Mouse (Mus musculus): ENCODE data around the gene Uso1.
"Not testable (repeated sequence)": the region's sequence is repeated elsewhere in the genome, so short reads cannot be mapped to it uniquely, and the experiment has no call there.

Gene Uso1

GRCm38 (mm10) chr5:92127751-92128150 lies 10.0 kb upstream of the Uso1 start:
- no peak for DNase-seq

DNA sequence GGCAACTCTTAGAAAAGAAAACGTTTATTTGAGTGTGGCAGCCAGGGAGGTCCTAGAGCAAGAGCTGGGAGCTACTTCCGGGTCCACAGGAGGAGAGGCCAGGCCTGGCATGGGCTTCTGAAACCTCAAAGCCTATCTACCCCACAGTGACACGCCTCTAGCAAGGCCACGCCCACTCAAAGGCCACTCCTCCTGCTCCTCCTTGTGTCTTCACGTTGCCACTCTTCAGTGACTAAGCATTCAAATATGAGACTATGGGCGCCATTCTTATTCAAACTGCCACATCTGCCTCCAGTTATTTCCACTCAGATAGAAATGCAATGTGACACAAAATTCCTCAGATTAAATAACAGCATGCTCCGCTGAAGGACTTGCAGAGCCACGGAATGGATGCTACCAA lies 9.2 kb upstream of the Uso1 start:
- no peak for DNase-seq

DNA sequence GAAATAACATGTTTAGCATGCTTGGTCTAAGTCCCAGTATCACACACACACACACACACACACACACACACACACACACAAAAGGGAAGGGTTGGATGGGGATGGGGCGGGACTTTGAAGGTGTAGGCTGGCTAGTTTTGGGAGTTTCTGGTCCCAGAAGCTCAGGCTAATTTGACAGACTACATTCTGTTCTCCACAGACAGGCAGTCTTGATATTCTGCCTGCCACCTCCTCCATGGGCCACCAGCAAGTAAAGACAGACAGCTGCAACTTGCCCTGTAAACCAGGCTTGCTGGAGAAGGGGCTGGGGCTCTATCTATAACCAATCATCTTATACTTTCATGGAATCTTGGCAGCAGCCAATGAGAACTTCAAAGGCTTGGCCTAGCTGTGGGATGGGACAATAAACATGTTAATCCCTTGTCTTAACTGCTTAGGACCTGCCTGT lies 8.4 kb upstream of the Uso1 start:
- no peak for DNase-seq

DNA sequence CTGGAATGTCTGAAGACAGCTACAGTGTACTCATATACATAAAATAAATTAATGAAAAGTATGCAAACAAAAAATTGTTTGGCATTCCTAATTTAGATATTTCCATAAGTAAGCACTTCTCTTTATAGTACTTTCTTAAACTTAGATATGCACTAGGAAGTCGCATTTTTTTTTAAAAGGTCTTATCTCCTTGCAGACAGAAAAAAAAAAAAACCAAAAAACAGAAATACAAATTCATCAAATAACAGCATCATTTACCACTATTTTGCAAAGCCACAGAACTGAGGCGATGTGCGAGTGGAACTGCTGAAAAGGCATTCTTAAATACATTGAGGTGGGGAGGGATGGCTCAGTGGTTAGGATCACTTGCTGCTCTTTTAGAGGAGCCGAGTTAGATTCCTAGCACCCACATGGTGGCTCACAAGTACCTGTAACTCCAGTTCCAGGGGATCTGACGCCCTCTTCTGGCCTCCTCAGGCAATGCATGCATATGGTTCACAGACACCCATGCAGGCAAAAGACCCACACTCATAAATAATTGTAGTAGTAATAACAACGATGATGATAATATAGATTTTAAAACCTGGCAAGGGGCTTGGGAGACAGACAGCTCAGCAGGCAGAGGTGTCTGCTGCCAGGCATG lies 7.6 kb upstream of the Uso1 start:
- DNase-seq: no peak

DNA sequence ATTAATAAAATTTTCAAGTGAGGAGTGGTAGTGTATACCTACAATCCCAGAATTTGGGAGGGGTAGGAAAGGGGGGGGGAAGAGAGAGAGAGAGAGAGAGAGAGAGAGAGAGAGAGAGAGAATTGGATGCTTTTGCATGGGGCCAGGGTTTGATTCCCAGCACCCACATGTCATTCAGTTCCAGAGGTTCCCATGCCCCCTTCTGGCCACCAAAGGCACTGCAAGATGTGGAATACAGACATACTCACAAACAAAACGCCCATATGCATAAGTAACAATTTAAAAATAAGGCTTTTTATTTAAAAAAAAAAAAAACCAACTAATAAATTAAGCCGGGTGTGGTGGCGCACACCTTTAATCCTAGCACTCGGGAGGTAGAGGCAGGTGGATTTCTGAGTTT lies 5.6 kb upstream of the Uso1 start:
- DNase-seq: no peak

GRCm38 (mm10) chr5:92133006-92133405 lies 4.7 kb upstream of the Uso1 start:
- not testable (repeated sequence) for DNase-seq

DNA sequence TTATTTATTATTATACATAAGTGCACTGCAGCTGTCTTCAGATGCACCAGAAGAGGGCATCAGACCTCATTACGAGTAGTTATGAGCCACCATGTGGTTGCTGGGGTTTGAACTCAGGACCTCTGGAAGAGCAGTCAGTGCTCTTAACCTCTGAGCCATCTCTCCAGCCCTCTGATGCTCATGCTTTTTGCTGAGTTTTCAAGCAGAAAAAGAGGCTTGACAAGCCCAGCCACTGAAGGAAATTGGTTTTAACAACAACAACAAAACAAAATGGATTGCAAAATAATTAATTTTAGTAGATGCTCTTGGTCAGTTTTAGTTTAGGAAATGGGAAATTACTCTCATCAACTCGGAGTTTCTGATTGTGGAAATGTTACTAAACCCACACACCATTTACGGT lies 2.8 kb upstream of the Uso1 start:
- DNase-seq: no peak

GRCm38 (mm10) chr5:92136536-92137238 lies 1.1 kb upstream of the Uso1 start:
- no peak for DNase-seq

GRCm38 (mm10) chr5:92138093-92138621 lies 419 bp downstream of the Uso1 start:
- DNase-seq: peak; percentile 59

DNA sequence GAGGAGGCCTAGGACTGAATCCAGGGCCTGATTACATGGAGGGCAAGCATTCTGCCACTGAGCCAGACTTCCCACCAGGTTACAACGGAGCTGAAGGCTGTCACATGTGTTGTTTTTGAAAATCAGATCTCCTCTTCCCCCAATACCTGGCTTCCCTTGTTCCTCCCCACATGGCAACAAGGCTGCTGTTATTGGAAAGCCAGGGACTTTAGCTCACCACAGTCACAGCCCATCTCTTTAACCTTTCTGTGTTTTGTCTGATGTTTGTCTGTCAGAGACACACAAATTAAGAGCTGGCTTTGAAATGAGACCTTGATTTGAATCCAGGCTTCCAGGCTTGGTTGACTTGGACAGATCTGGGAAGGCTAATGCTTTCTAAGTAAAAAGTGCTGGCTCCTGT lies 1.5 kb downstream of the Uso1 start:
- no peak for DNase-seq

- DNase-seq: no peak
Observed at GRCm38 (mm10) chr5:92141696-92142095, 4.0 kb downstream of the Uso1 start.

DNA sequence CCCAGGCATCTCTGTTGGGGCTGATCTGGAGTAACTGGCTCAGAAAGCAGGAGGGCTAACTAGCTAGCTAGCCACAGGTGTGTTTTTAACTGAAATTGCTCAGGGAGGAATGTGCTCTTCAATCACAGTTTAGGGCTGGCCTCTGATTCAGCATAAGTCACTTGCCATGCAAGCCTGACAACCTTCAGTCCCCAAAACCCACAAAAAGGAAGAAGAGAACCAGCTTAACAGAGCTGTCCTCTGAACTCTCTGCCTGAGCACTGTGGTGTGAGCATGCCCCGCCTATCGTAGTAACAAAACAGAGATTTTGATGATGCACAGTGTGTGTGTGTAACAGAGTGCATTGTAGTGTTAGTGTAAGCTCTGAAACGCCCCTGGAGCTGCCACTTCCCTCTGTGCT lies 4.7 kb downstream of the Uso1 start:
- no peak for DNase-seq

- no peak for DNase-seq
Observed at GRCm38 (mm10) chr5:92143665-92144064, 5.9 kb downstream of the Uso1 start.

DNA sequence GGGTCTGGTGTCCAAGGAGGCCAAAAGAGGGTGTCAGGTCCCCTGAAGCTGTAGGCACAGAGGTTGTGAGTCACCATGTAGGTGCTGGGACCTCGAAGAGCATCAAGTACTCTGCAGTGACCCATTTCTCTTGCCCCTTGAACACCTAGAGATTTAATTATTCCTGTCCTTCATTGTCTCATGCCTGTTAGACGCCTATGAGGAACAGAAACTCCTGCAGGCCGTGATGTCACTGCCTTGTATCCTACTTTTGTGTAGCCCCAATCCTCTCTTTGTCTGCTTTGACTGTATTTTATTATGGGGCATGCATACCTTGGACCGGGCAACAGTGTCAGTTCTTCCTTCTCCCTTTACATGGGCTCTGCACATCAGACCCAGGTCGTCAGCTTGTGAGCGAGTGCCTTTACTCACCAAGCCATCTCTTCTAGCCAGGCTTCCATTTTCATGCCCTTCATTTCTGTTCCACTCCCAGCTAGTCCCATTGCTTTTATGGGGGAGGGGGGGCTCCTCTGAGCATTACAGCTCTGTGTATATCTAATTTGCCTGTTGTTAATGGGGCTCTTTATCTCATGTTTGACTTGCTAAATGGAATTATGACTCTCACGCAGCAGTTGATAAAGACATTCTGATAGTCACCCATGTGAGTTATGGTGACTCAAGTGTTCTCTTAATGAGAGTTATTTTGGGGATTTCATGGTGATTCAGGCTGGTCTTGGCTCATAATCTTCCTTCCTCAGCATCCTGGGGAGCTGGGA lies 7.4 kb downstream of the Uso1 start:
- no peak for DNase-seq

DNA sequence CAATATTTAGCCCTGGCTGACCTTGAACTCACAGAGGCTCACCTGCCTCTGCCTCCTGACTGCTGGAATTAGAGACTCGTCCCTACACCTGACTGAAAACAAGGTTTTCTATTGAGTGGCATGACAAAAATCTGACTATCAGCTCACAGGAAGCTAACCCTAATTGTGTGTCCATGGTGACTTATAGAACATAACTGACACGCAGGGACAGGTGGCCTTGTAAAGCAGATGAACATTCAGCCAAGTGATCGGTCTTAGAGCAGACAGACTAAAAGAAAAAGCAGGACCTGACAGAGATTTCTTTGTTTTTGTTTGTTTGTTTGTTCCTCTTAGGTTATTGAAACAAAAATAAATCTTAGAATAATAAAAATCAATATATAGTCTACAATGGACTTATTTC lies 10.5 kb downstream of the Uso1 start:
- DNase-seq: no peak

GRCm38 (mm10) chr5:92149330-92149982 lies 11.7 kb downstream of the Uso1 start:
- DNase-seq: no peak

DNA sequence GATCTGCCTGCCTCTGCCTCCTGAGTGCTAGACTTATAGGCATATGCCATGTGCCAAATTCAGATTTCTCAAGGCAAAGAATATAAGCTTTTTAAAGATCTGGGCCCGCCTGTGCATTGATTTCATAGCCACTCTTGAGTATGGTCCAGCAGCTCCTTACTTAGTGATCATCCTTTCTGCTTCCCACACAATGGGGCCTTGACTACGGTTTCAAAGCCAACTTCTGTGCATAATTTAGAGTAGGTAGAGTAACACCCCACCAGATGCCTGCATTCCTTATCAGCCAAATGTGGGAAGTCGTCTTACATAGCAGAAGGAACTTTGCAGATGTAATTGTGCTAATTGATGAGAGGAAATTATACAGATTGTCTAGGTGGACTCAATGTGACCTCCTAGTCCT lies 17.1 kb downstream of the Uso1 start:
- no peak for DNase-seq

GRCm38 (mm10) chr5:92165976-92166375 lies 28.2 kb downstream of the Uso1 start:
- no peak for DNase-seq

GRCm38 (mm10) chr5:92183071-92183830 lies 45.5 kb downstream of the Uso1 start:
- DNase-seq: no peak

DNA sequence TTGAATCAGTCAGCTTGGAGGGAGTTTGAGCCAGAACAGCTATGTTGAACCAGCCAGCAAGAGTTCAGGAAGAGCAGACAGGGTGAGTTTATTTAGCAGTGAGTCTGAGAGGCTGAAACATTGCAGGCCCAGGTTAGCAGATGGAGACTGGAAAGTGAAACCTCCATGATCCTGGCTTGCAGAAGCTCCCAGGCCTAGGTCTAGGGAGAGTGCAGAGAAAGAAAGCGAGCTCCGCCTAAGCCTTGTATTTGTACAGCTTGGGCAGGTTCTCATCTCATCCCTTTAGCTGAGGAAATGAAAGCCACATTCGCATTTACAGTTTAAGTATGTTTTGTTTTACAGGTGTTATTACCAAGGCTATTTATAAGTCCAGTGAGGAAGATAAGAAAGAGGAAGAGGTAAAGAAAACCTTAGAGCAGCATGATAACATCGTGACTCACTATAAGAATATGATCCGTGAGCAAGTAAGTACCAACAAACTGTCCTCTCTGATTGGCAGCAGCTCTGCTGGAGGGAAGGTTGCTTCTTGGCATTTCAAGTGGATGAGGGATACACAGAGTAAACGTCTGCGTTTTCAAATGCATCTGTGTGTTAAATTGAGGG lies 51.2 kb downstream of the Uso1 start:
- DNase-seq: no peak

DNA sequence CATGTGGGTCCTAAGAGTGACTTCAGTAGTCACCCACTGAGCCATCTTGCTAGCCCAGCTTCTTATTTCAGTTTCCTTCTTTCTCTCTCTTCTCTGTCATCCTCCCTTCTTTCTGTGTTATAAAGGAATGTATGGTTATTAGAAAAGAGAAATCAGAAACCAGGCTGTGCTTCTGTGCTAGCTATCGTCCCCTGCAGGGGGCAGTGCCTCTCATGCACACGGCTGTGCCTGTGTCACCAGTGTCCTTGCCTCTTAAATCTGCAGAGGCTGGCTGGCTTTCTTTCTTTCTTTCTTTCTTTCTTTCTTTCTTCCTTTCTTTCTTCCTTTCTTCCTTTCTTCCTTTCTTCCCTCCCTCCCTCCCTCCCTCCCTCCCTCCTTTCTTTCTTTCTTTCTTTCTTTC lies 58.0 kb downstream of the Uso1 start:
- DNase-seq: peak; percentile 56

All from kidney, adult 18-20 months (tissue).